Mouse (Mus musculus) adrenal gland, postnatal 4 days (tissue): Measurements from ENCODE around the gene Hnf1a. TPM values are rescaled to one million over a fixed set of nuclear protein-coding genes. Genes with fewer than 3 reads are reported as not detected.
A peak's percentile ranks its signal among the peaks of the same experiment; 100 is the strongest.
"Not testable (repeated sequence)": the region's sequence is repeated elsewhere in the genome, so short reads cannot be mapped to it uniquely, and the experiment has no call there.

Experiments
- DNase-seq, 2 experiments: peaks; one replicate each; pipeline ENCODE4 v3.0.0; 2021 to 2022; ENCODE audit warnings: low spot score in 2 of 2, mixed read lengths in 2 of 2
- total RNA-seq, 2 experiments: library from RNA; stranded (reverse); gene quantifications; 2 replicates each; pipeline ENCODE4 v1.2.3; 2021

Hnf1a gene
- total RNA-seq, 2 experiments from 2014 or later = 1.8 to 4.4 TPM

GRCm38 (mm10) chr5:114948891-114949290 is 22.0 kb downstream of the Hnf1a start:
- no peak for DNase-seq

- no peak for DNase-seq
Observed at GRCm38 (mm10) chr5:114945072-114945471, 25.8 kb downstream of the Hnf1a start.

GRCm38 (mm10) chr5:114942766-114943130 is 28.1 kb downstream of the Hnf1a start:
- no peak for DNase-seq

- peak; percentile 43 to 69 for DNase-seq
Observed at GRCm38 (mm10) chr5:114942074-114942765, 28.7 kb downstream of the Hnf1a start, which contains the start of gene 2210016L21Rik. Gene 2210016L21Rik (plus strand): TSS chr5:114942158.

GRCm38 (mm10) chr5:114941138-114941537 is 29.8 kb downstream of the Hnf1a start:
- not testable (repeated sequence) for DNase-seq

GRCm38 (mm10) chr5:114935838-114936237 is 35.1 kb downstream of the Hnf1a start:
- no peak for DNase-seq

- DNase-seq = no peak
Observed at GRCm38 (mm10) chr5:114933206-114933605, 37.7 kb downstream of the Hnf1a start.

- no peak for DNase-seq
Observed at GRCm38 (mm10) chr5:114931626-114932025, 39.3 kb downstream of the Hnf1a start.

GRCm38 (mm10) chr5:114926753-114927152 is 44.1 kb downstream of the Hnf1a start:
- DNase-seq = no peak

- DNase-seq = no peak
Observed at GRCm38 (mm10) chr5:114926153-114926684, 44.7 kb downstream of the Hnf1a start.

GRCm38 (mm10) chr5:114922998-114923473 is 47.9 kb downstream of the Hnf1a start, which contains the start of gene Oasl1:
Gene Oasl1 (plus strand): TSS chr5:114923240.
- DNase-seq = peak in 1 of 2 experiments; percentile 27

- DNase-seq = no peak
Observed at GRCm38 (mm10) chr5:114922366-114922731, 48.5 kb downstream of the Hnf1a start.

GRCm38 (mm10) chr5:114921551-114922365 is 49.1 kb downstream of the Hnf1a start:
- DNase-seq = no peak

GRCm38 (mm10) chr5:114917357-114917756 is 53.5 kb downstream of the Hnf1a start:
- not testable (repeated sequence) for DNase-seq

- no peak for DNase-seq
Observed at GRCm38 (mm10) chr5:114916777-114917176, 54.1 kb downstream of the Hnf1a start.

- no peak for DNase-seq
Observed at GRCm38 (mm10) chr5:114915854-114916253, 55.0 kb downstream of the Hnf1a start.

GRCm38 (mm10) chr5:114914855-114915254 is 56.0 kb downstream of the Hnf1a start:
- no peak for DNase-seq

GRCm38 (mm10) chr5:114913686-114914085 is 57.2 kb downstream of the Hnf1a start:
- DNase-seq = no peak

GRCm38 (mm10) chr5:114908598-114909305 is 62.1 kb downstream of the Hnf1a start:
- DNase-seq = no peak

- DNase-seq = no peak
Observed at GRCm38 (mm10) chr5:114902413-114902812, 68.5 kb downstream of the Hnf1a start.
